Mouse (Mus musculus) embryo, embryonic 11.5 days (tissue): ENCODE results near the gene Rnf186.
"Not testable (repeated sequence)": the region's sequence is repeated elsewhere in the genome, so short reads cannot be mapped to it uniquely, and the experiment has no call there.

Experiments used
- DNase-seq: peaks from one replicate; pipeline ENCODE4 v3.0.0-alpha.2; 2012; ENCODE audit warnings: low read depth, low spot score

Rnf186 gene

DNA sequence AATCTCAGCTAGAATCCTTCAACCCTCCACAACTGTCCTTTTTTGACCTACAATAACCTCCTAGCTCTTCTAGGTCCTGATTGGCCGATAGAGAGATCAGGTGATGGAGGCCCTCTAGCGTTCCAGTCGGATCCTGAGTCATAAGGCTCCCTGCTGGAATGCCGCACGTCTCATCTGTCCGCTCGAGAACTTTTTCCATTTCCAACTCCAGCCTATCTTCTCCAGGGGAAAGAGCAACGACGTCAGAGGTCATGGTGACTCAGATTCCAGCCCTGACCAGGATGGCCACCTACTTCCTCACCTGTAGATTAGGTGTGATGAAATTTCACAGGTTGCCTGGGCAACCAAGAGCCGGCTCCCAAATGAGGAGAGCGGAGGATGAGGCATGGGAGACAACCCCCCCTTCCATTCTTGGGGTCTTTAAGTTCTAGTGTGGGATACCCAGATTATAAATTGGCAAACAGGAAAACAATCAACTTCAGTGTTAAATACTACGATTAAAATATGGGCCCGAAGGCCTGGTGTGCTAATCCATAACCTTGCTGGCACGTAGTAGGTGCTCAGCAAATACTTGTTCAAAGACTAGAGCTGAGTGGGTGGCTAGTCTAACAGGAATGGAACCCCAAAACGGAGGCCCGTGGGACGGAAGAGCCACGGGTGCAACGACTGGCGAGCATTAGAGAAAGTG lies 5.4 kb downstream of the Rnf186 start:
- DNase-seq: peak; percentile 26

GRCm38 (mm10) chr4:138972827-138973718 lies 6.2 kb downstream of the Rnf186 start, which contains the start of gene Tmco4:
Gene Tmco4 (plus strand): TSS chr4:138972888.
- DNase-seq: peak; percentile 31

DNA sequence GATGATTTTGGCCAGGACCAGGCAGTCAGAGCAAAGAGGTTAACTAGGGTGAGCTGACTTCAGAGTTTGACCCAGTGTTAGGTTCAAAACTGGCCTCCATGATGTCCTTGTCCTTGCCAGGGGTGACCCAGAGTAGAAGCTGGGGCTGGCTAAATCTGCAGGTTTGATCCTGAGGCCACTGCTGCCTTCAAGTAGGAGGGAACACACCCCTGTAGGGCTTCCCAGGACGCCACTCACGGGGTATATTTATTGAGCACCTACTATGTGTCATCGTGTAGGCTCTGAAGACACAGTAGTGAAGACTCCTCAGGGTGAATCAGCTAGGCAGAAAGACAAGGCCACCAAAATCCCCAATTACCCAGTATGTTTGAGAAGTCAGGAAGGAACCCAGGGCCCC lies 6.8 kb downstream of the Rnf186 start:
- DNase-seq: no peak

GRCm38 (mm10) chr4:138974540-138974939 lies 7.6 kb downstream of the Rnf186 start:
- DNase-seq: not testable (repeated sequence)

- DNase-seq: no peak
These were observed 8.3 kb downstream of the Rnf186 start for GRCm38 (mm10) chr4:138975194-138975593.

DNA sequence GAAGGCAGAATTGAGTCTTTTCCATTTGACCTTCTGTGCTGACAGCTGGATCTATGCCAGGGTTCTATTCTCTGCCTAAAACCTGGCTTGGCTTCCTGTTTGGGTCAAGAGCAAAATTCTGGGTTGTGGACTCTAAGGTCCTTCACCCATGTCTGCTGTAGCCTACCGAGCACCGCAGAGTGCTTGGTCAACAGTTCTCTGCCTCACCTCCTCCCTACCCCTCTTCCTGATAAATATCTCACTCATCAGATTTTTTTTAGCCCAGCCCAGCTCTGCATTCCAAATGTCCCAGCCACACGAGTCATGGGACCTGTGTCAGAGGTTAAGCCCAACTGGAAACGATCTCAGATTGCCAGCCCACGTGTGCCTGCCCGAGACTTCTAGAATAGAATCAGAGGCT lies 9.1 kb downstream of the Rnf186 start:
- DNase-seq: no peak

GRCm38 (mm10) chr4:138980021-138980420 lies 13.1 kb downstream of the Rnf186 start:
- no peak for DNase-seq

- DNase-seq: peak; percentile 9
These were observed 14.0 kb downstream of the Rnf186 start for GRCm38 (mm10) chr4:138980771-138981420.

- no peak for DNase-seq
These were observed 16.5 kb downstream of the Rnf186 start for GRCm38 (mm10) chr4:138983422-138983821.

DNA sequence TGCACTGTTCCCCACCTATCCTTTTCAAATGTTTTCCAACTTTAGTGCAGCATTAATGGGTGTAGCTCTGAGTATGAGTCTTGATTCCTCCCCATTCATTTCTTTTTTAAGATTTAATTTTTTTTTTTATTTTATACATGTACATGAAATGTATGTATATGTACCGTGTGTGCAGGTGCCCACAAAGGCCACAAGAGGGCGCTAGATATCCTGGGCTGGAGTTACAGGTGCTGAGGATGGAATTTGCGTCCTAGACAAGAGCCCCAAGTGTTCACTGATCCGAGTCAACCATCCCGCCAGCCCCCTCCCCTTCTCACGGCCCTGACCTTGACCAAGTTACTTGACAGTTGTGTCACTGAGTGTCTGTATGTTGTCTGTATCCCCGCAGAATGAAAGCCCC lies 17.8 kb downstream of the Rnf186 start:
- no peak for DNase-seq

GRCm38 (mm10) chr4:138986280-138986679 lies 19.4 kb downstream of the Rnf186 start:
- DNase-seq: no peak

- DNase-seq: no peak
These were observed 27.5 kb downstream of the Rnf186 start for GRCm38 (mm10) chr4:138994389-138994788.

DNA sequence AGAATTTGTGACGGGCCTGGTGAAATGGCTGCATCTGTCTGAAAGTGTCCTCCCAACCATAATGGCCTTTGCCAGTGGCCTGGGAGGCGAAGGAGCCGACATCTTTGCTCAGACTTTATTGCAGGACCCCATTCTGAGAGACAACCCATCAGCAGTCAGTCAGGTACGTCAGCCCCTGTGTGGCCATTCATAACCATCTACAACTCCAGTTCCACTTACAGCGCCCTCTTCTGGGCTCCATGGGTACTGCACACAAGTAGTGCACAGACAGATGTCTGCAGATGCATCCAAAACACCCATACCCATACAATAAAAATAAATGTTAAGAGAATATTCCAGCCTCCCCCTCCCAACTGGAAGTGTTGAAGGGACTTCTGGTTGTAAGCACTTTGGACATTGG lies 29.5 kb downstream of the Rnf186 start:
- DNase-seq: no peak

GRCm38 (mm10) chr4:138997121-138997520 lies 30.2 kb downstream of the Rnf186 start:
- no peak for DNase-seq

GRCm38 (mm10) chr4:138998611-138999010 lies 31.7 kb downstream of the Rnf186 start:
- DNase-seq: no peak

- DNase-seq: no peak
These were observed 34.1 kb downstream of the Rnf186 start for GRCm38 (mm10) chr4:139001026-139001425.

DNA sequence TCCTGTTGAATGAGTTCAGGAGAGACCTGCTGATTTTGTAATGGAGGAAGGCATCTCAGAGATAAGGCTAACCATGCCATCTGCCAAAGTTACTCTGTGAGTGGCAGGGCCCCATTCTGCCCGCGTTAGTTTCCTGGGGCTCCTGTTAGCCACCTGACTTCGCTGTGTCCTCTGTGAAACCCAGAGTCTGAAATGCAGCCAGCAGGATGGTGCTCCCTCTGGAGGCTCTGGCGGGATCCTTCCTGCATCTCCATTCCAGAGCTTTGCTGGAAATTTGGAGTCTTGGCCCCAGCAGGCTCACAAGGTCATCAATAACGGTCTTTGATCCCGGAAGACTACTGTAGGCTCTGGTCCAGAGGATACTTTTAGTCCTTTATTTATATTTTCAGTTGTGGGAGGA lies 34.5 kb downstream of the Rnf186 start:
- DNase-seq: no peak

DNA sequence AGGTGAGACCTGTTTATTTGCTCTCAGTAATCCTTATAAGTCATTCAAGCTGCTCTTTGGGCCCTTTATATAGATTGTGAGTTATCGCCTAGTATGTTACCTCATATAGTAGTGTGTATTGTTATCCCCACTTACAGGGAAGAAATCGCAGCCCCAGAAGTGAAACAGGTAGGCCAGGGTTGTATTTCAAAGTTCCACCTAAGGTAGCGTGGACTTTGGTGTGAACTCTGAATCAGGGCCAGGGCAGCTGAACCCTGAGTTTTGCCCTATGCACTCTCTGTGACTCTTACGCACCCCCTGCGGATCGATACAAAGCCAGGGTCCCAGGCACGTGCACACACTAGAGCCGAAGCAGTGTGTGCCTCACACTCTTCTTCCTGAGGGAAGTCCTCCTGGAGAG lies 37.2 kb downstream of the Rnf186 start:
- DNase-seq: no peak

GRCm38 (mm10) chr4:139005214-139005613 lies 38.3 kb downstream of the Rnf186 start:
- no peak for DNase-seq

DNA sequence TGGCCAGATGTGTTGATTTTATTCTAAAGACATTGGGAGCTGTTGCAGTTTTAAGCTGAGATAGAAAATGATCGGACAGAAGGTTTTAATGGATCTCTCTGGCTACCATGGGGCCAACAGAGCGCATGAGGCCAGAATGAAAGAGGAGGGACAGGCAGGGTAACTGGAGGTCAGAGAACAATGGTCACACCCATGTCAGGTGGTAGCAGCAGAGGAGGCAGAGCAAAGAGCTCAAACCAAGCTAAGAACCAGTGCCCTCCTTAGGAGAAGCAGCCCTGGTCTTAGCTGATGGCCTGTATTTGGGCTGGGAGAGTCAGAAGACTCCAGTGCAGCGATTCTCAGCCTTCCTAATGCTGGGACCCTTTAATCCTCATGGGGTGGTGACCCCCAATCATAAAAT lies 40.4 kb downstream of the Rnf186 start:
- DNase-seq: no peak

GRCm38 (mm10) chr4:139007981-139008536 lies 41.1 kb downstream of the Rnf186 start:
- no peak for DNase-seq

DNA sequence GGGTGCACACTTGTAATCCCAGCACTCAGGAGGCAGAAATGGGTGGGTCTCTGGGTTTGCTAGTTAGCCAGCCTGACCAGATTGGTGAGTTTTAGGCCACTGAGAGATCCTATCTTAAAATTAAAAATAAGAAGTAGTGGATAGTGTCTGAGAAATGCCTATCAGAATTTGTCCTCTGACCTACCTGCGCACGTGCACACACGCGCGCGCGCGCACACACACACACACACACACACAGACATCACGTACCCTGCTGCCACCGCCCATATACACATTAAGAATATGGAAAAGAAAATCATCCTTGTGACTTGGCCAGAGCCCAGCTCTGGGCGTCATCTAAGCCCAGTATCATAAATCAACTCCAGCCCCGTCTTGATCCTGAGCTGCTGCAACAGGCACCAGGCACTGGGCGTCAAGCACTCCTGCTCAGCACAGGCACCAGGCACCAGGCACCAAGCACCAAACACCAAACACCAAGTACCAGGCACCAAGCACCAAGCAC lies 44.3 kb downstream of the Rnf186 start:
- no peak for DNase-seq
